Mouse (Mus musculus): Measurements from ENCODE around the gene Itm2c. TPM values are rescaled to one million over a fixed set of nuclear protein-coding genes. Genes with fewer than 3 reads are reported as not detected.

Itm2c gene
- 10 to 100 TPM; 75.4 to 84.5 TPM for total RNA-seq (2023)

GRCm38 (mm10) chr1:85894231-85894747, at the start of gene Itm2c:
Gene Itm2c, plus strand, starts transcription at chr1:85894281.

GRCm38 (mm10) chr1:85928057-85928687, 34.1 kb downstream of the Itm2c start, which contains the start of gene 4933407L21Rik:
Gene 4933407L21Rik, plus strand, starts transcription at chr1:85928483.

Other genes with a start within 250 kb of the Itm2c start
- gene Sp100, start 244.3 kb upstream of the Itm2c start, total RNA-seq (2023), result 100 to 1,000 TPM; 661 to 663 TPM
- gene A630001G21Rik, start 115.6 kb upstream of the Itm2c start, total RNA-seq (2023), result 10 to 100 TPM; 26.2 to 32.2 TPM
- 100 to 1,000 TPM; 125 to 130 TPM for gene Cab39, start 100.8 kb upstream of the Itm2c start, total RNA-seq (2023)
- under 1 TPM; 0.50 to 0.59 TPM for gene 4933407L21Rik, start 34.2 kb downstream of the Itm2c start, total RNA-seq (2023)
- 1 to 10 TPM; 2.8 to 4.6 TPM for gene Gpr55, start 66.7 kb downstream of the Itm2c start, total RNA-seq (2023)
- gene Spata3, start 122.5 kb downstream of the Itm2c start, total RNA-seq (2023), result not detected
- gene 2810459M11Rik, start 151.6 kb downstream of the Itm2c start, total RNA-seq (2023), result not detected
- 10 to 100 TPM; 54.8 to 56.1 TPM for gene Psmd1, start 170.1 kb downstream of the Itm2c start, total RNA-seq (2023)
- not detected for gene Htr2b, start 217.7 kb downstream of the Itm2c start, total RNA-seq (2023)
- not detected for gene Gm21972, start 239.4 kb downstream of the Itm2c start, total RNA-seq (2023)

Measured in T-cell, adult 66 days (primary cell).